Mouse (Mus musculus) gonadal fat pad, adult 2 months (tissue): ENCODE measurements at regions not wholly inside any gene's neighbourhood (a gene's known extent, or its start where the extent isn't known, plus 50 kb on each side); places are given as distances from the start of the nearest gene placed in this dataset.

Experiments used
- DNase-seq: peaks from one replicate; pipeline ENCODE4 v3.0.0-alpha.2; 2012; ENCODE audit warnings: low read depth

GRCm38 (mm10) chr19:14343890-14344289 lies 254.0 kb downstream of the Tle4 start:
- no peak for DNase-seq

DNA sequence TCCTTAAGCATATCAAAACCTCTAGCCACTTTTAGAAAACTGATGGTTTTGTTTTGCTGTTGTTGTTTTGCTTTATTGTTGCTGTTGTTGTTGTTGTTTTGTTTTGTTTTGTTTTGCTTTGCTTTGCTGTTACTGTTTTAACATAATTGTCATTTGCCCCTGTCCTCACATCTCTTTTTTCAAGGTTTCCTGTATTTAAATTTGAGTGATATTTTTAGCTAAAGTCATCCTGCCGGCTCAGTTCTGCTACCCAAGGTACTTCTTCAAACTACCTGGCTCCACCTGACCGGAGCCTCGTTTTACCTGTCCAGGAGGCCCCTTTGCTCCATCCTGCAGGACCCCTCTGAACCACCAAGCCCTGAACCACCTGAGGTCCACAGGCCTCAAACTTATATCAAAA lies 253.4 kb downstream of the Tle4 start:
- no peak for DNase-seq

DNA sequence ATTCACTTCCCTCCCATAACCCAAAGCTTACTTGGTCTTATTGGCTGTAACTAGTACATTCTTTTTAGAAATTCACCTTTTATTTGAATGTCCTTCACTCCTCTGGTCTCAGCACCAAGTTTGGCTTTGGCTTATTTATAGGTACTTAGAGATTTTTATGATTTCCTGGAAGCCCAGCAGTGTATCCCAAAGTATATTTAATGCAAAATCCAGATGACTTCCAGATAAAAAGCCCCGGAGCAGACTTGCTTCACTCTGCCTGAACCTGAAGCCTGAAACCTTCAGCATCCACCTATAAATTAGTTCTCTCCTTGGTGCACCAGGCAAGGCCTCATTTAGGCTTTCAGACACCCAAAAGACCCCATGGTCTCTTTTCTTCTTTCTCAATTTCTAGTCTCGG lies 250.8 kb downstream of the Tle4 start:
- no peak for DNase-seq

GRCm38 (mm10) chr19:14347429-14347828 lies 250.4 kb downstream of the Tle4 start:
- DNase-seq: no peak

DNA sequence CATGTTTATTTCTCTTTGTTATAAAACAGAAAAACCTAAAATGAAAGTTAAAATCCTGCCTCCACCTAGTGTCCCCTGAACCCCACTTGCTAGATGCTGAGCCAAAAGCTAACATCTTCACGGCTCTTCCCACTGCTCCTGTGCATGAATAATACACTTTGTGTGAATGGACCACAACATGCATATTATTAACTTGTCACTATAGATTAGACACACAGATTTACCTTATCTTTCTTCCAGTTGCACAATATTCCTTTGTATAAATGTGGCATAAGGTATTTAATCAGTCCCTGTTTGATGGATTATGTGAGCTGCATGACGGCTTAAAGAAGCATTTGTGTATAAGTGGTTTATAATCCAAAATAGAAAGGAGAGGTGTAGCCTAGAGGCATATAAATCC lies 248.1 kb downstream of the Tle4 start:
- DNase-seq: no peak

DNA sequence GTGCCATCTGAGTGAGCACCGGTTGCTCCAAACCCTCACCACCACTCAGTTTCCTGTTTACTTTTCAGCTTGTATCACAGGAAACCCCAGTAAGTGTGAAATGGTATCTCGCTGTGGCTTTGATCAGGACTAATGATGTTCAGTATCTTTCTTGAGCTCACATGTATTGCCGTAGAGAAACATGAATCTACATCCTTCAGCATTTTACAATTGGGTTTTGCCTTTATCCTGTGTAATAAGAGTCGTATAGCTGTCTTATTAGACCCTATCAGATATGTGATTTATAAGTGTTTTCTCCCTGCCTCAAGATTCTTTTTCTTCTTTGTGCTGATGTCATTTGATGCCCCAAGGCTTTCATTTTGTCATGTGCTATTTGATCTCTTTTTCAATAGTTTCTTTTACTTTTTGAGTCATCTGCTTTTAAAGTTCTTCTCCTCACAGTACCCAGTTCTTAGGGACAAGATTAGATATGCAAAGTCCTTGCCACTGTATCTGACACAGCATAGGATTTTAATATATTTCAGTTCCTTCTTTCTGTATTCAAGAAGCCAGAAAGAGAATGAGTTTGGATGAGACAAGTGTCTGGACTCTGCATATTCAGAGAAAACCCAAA lies 246.0 kb downstream of the Tle4 start:
- DNase-seq: no peak

GRCm38 (mm10) chr19:14352551-14352950 lies 245.3 kb downstream of the Tle4 start:
- no peak for DNase-seq

DNA sequence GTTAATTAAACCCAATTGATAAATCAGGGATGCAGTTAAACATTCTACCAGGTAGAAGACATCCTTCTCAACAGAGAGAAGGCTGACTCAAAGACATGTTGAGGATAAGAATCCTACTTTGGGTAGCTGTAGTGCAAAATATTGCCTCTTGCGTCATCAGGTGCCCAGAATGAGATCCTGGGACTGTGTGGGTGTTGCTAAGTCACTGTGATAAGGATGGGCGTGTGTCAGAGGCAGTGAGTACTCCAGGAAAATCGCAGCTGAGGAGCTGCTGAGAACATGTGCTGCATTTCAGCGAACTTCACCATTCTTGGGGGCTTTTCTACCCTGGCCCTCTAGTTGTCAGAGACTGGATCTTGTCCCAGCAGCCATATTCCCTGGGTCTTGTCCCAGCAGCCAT lies 244.7 kb downstream of the Tle4 start:
- no peak for DNase-seq

DNA sequence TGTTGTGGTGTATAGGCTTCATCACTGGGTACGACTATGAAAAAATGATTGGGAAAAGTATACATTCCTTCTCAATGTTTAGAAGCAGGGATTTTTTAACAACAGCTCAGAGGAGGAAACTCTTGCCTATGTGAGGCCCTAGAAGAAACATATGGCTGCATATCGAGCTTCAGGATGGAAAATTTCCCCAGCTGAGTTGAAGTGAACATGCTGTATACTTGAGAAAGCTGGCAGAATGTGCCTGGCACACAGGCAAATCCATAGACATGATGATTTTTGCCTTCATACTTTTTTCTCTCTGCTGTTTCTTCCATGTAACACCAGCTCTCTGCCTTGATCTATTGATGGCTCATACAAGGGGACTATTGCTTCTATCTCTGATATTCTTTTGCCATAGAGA lies 242.7 kb downstream of the Tle4 start:
- no peak for DNase-seq

DNA sequence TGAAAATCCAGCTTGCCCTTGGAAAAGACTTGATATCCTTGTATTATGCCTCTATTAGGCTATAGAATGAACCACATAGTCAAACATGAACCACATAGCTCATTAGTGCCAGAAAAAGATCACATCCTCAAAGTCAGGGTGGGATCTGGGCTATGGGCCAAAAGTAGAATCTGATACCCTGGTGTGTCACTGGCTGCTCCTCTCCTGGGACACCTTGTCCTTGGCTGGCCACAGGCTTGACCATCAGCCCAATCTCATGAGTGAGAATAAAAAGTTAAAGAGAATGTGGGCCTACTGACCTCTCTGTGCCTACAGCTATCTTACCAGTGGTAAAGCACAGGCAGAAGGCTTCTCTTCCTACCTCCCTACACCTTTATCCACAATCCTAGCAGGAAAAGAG lies 241.9 kb downstream of the Tle4 start:
- no peak for DNase-seq

DNA sequence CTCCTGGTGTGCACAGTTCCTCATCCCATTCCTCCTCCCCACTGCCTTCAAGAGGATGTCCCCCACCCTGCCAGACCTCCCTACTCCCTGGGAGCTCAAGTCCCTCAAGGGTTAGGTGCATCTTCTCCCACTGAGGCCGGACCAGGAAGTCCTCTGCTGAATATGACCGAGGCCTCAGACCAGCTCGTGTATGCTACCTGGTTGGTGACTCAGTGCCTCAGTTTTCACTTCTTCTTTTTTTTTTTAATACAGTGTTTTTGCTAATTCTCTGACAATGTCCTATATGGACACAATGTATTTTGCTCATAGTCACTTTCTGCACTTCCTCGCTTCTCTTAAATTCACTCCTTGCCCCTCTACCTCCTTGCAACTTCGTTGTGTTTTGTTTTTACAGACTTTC lies 237.2 kb downstream of the Tle4 start:
- DNase-seq: no peak

- no peak for DNase-seq
These were observed 228.7 kb downstream of the Tle4 start for GRCm38 (mm10) chr19:14369098-14369604.

DNA sequence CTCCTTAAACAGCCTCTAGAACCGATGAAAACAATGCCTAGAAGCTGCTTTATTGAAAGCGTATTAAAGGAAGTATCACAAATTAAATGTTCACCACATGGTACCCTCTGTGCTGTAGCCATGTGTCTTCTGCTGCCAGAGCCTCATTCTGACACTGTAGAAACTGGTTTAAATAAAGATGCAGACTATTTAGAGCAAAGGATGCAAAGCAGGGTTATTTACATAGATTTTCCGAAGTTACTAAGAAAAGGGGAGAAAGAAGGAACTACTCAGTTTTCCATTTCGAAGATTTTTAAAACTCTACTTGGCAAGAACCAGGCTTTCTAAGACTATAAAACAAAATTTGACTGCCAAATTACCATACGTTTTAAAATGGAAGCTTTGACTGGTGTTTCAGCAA lies 226.5 kb downstream of the Tle4 start:
- no peak for DNase-seq

DNA sequence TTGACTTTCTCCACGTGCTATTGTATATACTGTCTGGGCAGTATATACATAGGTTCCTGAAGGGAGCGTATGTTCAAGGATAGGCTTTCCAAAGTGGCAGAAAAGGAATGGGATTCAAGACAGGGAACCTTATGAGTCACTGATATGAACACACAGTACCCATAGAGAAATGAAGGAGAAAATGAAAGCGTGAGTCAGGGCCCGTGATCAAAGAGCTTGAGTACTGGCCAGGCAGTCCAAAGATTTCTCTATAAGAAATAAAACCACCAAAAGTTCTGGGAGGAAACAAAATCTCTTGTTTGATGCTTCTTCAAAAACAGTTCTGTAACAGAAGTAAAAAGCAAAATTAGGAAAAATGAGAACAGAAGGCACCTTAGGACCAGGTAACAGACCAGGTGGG lies 223.9 kb downstream of the Tle4 start:
- no peak for DNase-seq

DNA sequence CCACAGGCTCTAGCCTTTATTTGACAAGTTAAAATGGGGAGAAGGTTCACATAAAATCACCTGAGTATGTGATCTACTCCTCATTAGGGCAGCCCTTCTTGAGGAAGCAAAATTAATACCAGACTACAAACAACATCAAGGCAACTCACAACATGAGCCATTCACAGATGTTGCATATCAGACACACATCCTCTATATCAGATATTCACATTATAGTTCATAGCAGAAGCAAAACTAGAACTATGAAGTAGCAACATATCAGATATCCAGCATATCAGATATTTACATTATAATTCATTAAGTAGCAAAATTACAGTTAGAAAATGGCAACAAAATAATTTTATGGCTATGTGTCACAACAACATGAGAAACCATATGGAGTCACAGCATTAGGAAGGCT lies 217.0 kb downstream of the Tle4 start:
- DNase-seq: no peak

- no peak for DNase-seq
These were observed 210.1 kb downstream of the Tle4 start for GRCm38 (mm10) chr19:14387796-14388195.

GRCm38 (mm10) chr19:14388539-14388938 lies 209.3 kb downstream of the Tle4 start:
- DNase-seq: no peak

- DNase-seq: no peak
These were observed 207.7 kb downstream of the Tle4 start for GRCm38 (mm10) chr19:14389881-14390837.

DNA sequence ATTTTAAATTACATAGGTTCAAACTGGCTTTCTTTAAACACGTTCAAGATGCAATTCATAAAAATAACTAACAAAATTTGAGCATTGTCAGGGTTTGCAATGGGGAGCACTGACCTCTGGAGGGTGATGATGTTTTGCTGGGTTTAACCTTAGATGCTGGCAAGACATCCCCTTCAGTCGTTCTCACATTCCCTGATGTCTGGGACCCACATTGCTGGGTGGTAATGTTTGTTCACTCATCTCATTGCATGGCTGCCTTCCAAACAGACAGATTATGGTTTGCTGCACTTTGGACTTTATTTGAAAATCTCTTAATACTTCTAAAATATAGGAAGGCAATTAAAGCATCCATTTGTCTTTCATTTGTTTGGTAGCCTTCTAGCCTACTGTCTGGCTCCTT lies 206.9 kb downstream of the Tle4 start:
- DNase-seq: no peak
